Mouse (Mus musculus) spleen, adult 18-20 months (tissue): Measurements from ENCODE around the gene Pan3.
A peak's percentile ranks its signal among the peaks of the same experiment; 100 is the strongest.

Experiments used
- DNase-seq, 2 experiments: peaks; one replicate each; pipeline ENCODE4 v3.0.0; 2022; ENCODE audit warnings: mixed read lengths in 2 of 2

Pan3 gene

GRCm38 (mm10) chr5:147429535-147430305 is at the start of gene Pan3:
TSS of gene Pan3 (plus strand) at chr5:147430161.
- DNase-seq, result peak; percentile 92 to 96

GRCm38 (mm10) chr5:147381396-147381795 is 48.6 kb upstream of the Pan3 start:
- DNase-seq, result no peak

- DNase-seq, result no peak
These were observed 43.1 kb upstream of the Pan3 start for GRCm38 (mm10) chr5:147386865-147387264.

GRCm38 (mm10) chr5:147388376-147389008 is 41.5 kb upstream of the Pan3 start:
- no peak for DNase-seq

- DNase-seq, result no peak
These were observed 40.9 kb upstream of the Pan3 start for GRCm38 (mm10) chr5:147389052-147389451.

GRCm38 (mm10) chr5:147390772-147391171 is 39.2 kb upstream of the Pan3 start:
- DNase-seq, result no peak

- DNase-seq, result no peak
These were observed 37.2 kb upstream of the Pan3 start for GRCm38 (mm10) chr5:147392667-147393213.

- DNase-seq, result no peak
These were observed 34.9 kb upstream of the Pan3 start for GRCm38 (mm10) chr5:147395050-147395449.

GRCm38 (mm10) chr5:147399843-147400504 is 30.0 kb upstream of the Pan3 start, which contains the start of gene Flt3:
TSS of gene Flt3 (minus strand) at chr5:147400489.
- peak; percentile 50 to 56 for DNase-seq

- DNase-seq, result no peak
These were observed 29.4 kb upstream of the Pan3 start for GRCm38 (mm10) chr5:147400505-147400979.

- DNase-seq, result no peak
These were observed 28.9 kb upstream of the Pan3 start for GRCm38 (mm10) chr5:147401024-147401423.

GRCm38 (mm10) chr5:147402505-147402904 is 27.5 kb upstream of the Pan3 start:
- no peak for DNase-seq

GRCm38 (mm10) chr5:147406135-147406534 is 23.8 kb upstream of the Pan3 start:
- DNase-seq, result peak; percentile 29 to 30

GRCm38 (mm10) chr5:147408731-147409130 is 21.2 kb upstream of the Pan3 start:
- DNase-seq, result no peak

- DNase-seq, result no peak
These were observed 19.4 kb upstream of the Pan3 start for GRCm38 (mm10) chr5:147410585-147410984.

- no peak for DNase-seq
These were observed 12.0 kb upstream of the Pan3 start for GRCm38 (mm10) chr5:147417986-147418385.

- DNase-seq, result peak; percentile 29 to 64
These were observed 11.4 kb upstream of the Pan3 start for GRCm38 (mm10) chr5:147418394-147419121.

- no peak for DNase-seq
These were observed 6.3 kb upstream of the Pan3 start for GRCm38 (mm10) chr5:147423612-147424011.

GRCm38 (mm10) chr5:147426048-147426805 is 3.7 kb upstream of the Pan3 start:
- DNase-seq, result no peak

- DNase-seq, result peak in 1 of 2 experiments; percentile 35
These were observed 487 bp downstream of the Pan3 start for GRCm38 (mm10) chr5:147430361-147430935.
